ENCODE assay signal across 8 mouse cellular contexts in genomic region chr2:164961506-164962182, GRCm38 (mm10). TPM values are rescaled to one million over a fixed set of nuclear protein-coding genes. Genes with fewer than 3 reads are reported as not detected.
DNase-seq lines count a peak whose midpoint lies in the region; ATAC-seq lines count a peak whose summit lies in the region.

No protein-coding gene starts in this region.

- H3K27ac ChIP-seq in forebrain, embryonic 13.5 days, result no peak overlapping the region
- peak overlapping the region; percentile 80; the same call in 1 of the 2 replicates for H3K27ac ChIP-seq in hindbrain, embryonic 16.5 days (ENCODE audit: low read depth, low read length)

- DNase-seq in gastrocnemius, adult 18-20 months (ENCODE audit: low spot score), result peak; percentile 42
- no peak for DNase-seq in gastrocnemius, postnatal 25 days
- DNase-seq in c-Kit-positive CD71-positive TER-119-positive erythroid progenitor cells, embryonic 14.5 days (ENCODE audit: low spot score), result peak; percentile 56
- peak; percentile 45 to 75 for DNase-seq in left cerebral cortex, adult 8-10 months (ENCODE audit: low spot score in 2 of 2)
- DNase-seq in right cerebral cortex, postnatal 10 days (ENCODE audit: low spot score in 2 of 2), result peak; percentile 75 to 87

- no peak for ATAC-seq in forebrain, embryonic 13.5 days
- ATAC-seq in hindbrain, embryonic 16.5 days, result peak; percentile 21; the same call in 1 of the 2 replicates
- peak; percentile 36; the same call in 1 of the 2 replicates for ATAC-seq in megakaryocyte, adult 5-6 weeks (ENCODE audit: poor library complexity, severe bottlenecking)

- peaks cover 12% of the 10 kb centered on the region for H3K27me3 ChIP-seq in forebrain, embryonic 13.5 days
- H3K27me3 ChIP-seq in hindbrain, embryonic 16.5 days (replicated peaks; ENCODE audit: control insufficient read depth, insufficient read depth, low read length), result no peaks in the 10 kb centered on the region; the same call in 1 of the 2 replicates

- no peaks in the 10 kb centered on the region for H3K36me3 ChIP-seq in forebrain, embryonic 13.5 days (ENCODE audit: poor library complexity, severe bottlenecking)
- H3K36me3 ChIP-seq in hindbrain, embryonic 16.5 days (ENCODE audit: control insufficient read depth, insufficient read depth, low read length), result no peaks in the 10 kb centered on the region

- no peaks in the 10 kb centered on the region for H3K9me3 ChIP-seq in forebrain, embryonic 13.5 days (replicated peaks)
- H3K9me3 ChIP-seq in hindbrain, embryonic 16.5 days (ENCODE audit: control insufficient read depth, low read length), result no peaks in the 10 kb centered on the region

- H3K4me1 ChIP-seq in forebrain, embryonic 13.5 days, result peaks cover 38% of the 10 kb centered on the region
- peaks cover 31% of the 10 kb centered on the region for H3K4me1 ChIP-seq in hindbrain, embryonic 16.5 days (ENCODE audit: control insufficient read depth, insufficient read depth, low read depth, low read length)

- WGBS in forebrain, embryonic 13.5 days, result 11% methylated on average over 17 of the region's 17 CpGs
- WGBS in hindbrain, embryonic 16.5 days, result 7% methylated on average over 17 of the region's 17 CpGs

- peak overlapping the region; percentile 53 for H3K4me3 ChIP-seq in forebrain, embryonic 13.5 days
- H3K4me3 ChIP-seq in hindbrain, embryonic 16.5 days (ENCODE audit: low read length), result peak overlapping the region; percentile 63

- peak overlapping the region; percentile 61 for H3K4me2 ChIP-seq in forebrain, embryonic 13.5 days
- peak overlapping the region; percentile 69 for H3K4me2 ChIP-seq in hindbrain, embryonic 16.5 days (ENCODE audit: low read length)

- H3K9ac ChIP-seq in forebrain, embryonic 13.5 days, result peak overlapping the region; percentile 64; the same call in 1 of the 2 replicates
- peak overlapping the region; percentile 79 for H3K9ac ChIP-seq in hindbrain, embryonic 16.5 days (ENCODE audit: low read depth, low read length)

RNA-seq across cellular contexts. Expression of gene Slc12a5, which starts 1.0 kb away (rescaled TPM):
- total RNA-seq in gastrocnemius, adult 18-20 months (2021), result under 1 TPM; 0.40 to 0.55 TPM
- total RNA-seq in gastrocnemius, postnatal 25 days (2021), result under 1 TPM; 0.21 to 0.38 TPM
- polyA plus RNA-seq in forebrain, embryonic 13.5 days (2015; fragmentation: Nextera tagmentation; extraction: Ambion mirVana), result 5.7 and 8.8 TPM in 2 replicates
- polyA plus RNA-seq in hindbrain, embryonic 16.5 days (2015; fragmentation: Nextera tagmentation; extraction: Ambion mirVana), result 52.7 and 54.9 TPM in 2 replicates
- total RNA-seq in left cerebral cortex, adult 8-10 months (2022), result 100 to 1,000 TPM; 509 to 530 (median 524) TPM
- 0.91 and 1.3 TPM in 2 replicates for total RNA-seq in megakaryocyte, adult 5-6 weeks (2015)
- 0.48 and 0.89 TPM in 2 replicates for total RNA-seq in megakaryocyte, adult 5-6 weeks (2017)

RNA-seq across cellular contexts. Expression of gene Mmp9, which starts 21.1 kb away (rescaled TPM):
- under 1 TPM; 0.43 to 0.85 TPM for total RNA-seq in gastrocnemius, adult 18-20 months (2021)
- total RNA-seq in gastrocnemius, postnatal 25 days (2021), result 1 to 10 TPM in 1 of 2 experiments, under 1 TPM in 1; 0.64 to 1.4 TPM
- 8.6 and 10.6 TPM in 2 replicates for polyA plus RNA-seq in forebrain, embryonic 13.5 days (2015; fragmentation: Nextera tagmentation; extraction: Ambion mirVana)
- polyA plus RNA-seq in hindbrain, embryonic 16.5 days (2015; fragmentation: Nextera tagmentation; extraction: Ambion mirVana), result 22.5 and 29.3 TPM in 2 replicates
- total RNA-seq in left cerebral cortex, adult 8-10 months (2022), result 1 to 10 TPM in 3 of 4 experiments, under 1 TPM in 1; 0.87 to 2.5 (median 1.5) TPM
- total RNA-seq in megakaryocyte, adult 5-6 weeks (2015), result 326 and 367 TPM in 2 replicates
- total RNA-seq in megakaryocyte, adult 5-6 weeks (2017), result 217 and 317 TPM in 2 replicates

RNA-seq across cellular contexts. Expression of gene Zfp335, which starts 50.1 kb away (rescaled TPM):
- total RNA-seq in gastrocnemius, adult 18-20 months (2021), result 1 to 10 TPM; 7.4 to 8.4 TPM
- 1 to 10 TPM; 8.2 to 9.2 TPM for total RNA-seq in gastrocnemius, postnatal 25 days (2021)
- 12.2 and 15.1 TPM in 2 replicates for polyA plus RNA-seq in forebrain, embryonic 13.5 days (2015; fragmentation: Nextera tagmentation; extraction: Ambion mirVana)
- polyA plus RNA-seq in hindbrain, embryonic 16.5 days (2015; fragmentation: Nextera tagmentation; extraction: Ambion mirVana), result 13.4 and 17.1 TPM in 2 replicates
- total RNA-seq in left cerebral cortex, adult 8-10 months (2022), result 10 to 100 TPM; 22.8 to 23.9 (median 23.3) TPM
- total RNA-seq in megakaryocyte, adult 5-6 weeks (2015), result 15.6 and 16.1 TPM in 2 replicates
- 9.4 and 10.0 TPM in 2 replicates for total RNA-seq in megakaryocyte, adult 5-6 weeks (2017)

Comparison
In these comparisons a context has a peak if more than half of its experiments do, and no peak if none do; other contexts are left out.
1. RNA of gene Slc12a5, which starts 1.0 kb away (total RNA-seq): 509 to 530 TPM in left cerebral cortex, adult 8-10 months; 0.48 to 1.3 TPM in megakaryocyte, adult 5-6 weeks, 0.40 to 0.55 TPM in gastrocnemius, adult 18-20 months and 0.21 to 0.38 TPM in gastrocnemius, postnatal 25 days; every median in the first group is over 100 times any median in the second.
2. RNA of gene Mmp9, which starts 21.1 kb away (total RNA-seq): 217 to 367 TPM in megakaryocyte, adult 5-6 weeks; 0.87 to 2.5 TPM in left cerebral cortex, adult 8-10 months, 0.64 to 1.4 TPM in gastrocnemius, postnatal 25 days and 0.43 to 0.85 TPM in gastrocnemius, adult 18-20 months; every median in the first group is over 10 times any median in the second.